Comparison of ENCODE assay signal across 21 mouse cellular contexts in genomic region chr2:91026491-91026890, GRCm38 (mm10). TPM values are rescaled to one million over a fixed set of nuclear protein-coding genes. Genes with fewer than 3 reads are reported as not detected.
DNase-seq lines count a peak whose midpoint lies in the region; ATAC-seq lines count a peak whose summit lies in the region.
"Had no signal": no experiment of that assay in that cellular context is flagged by ENCODE, and none has a peak within 500 bp of the region (broad histone marks: within the 10 kb centered on the region; RNA-seq: fewer than 3 reads in every experiment).

No protein-coding gene starts in this region.

- H3K4me3 ChIP-seq in midbrain, embryonic 10.5 days, result no peak overlapping the region
- no peak overlapping the region for H3K4me3 ChIP-seq in midbrain, embryonic 14.5 days (replicated peaks; ENCODE audit: low read depth, low read length)
- H3K4me3 ChIP-seq in liver, embryonic 11.5 days (ENCODE audit: low read depth, low read length), result peak overlapping the region; percentile 48
- H3K4me3 ChIP-seq: heart, embryonic 15.5 days; limb, embryonic 12.5 days; midbrain, embryonic 13.5 days; neural tube, embryonic 13.5 days had no signal

- H3K4me1 ChIP-seq in midbrain, embryonic 10.5 days, result 0 out of 2 replicates have a peak, but pooled peaks cover 3% of the 10 kb centered on the region
- no peaks in the 10 kb centered on the region for H3K4me1 ChIP-seq in midbrain, embryonic 14.5 days (ENCODE audit: control insufficient read depth, insufficient read depth, low read length)
- H3K4me1 ChIP-seq in liver, embryonic 11.5 days (replicated peaks; ENCODE audit: control insufficient read depth, insufficient read depth, low read length), result peaks cover 13% of the 10 kb centered on the region
- H3K4me1 ChIP-seq: limb, embryonic 12.5 days; midbrain, embryonic 13.5 days; neural tube, embryonic 13.5 days had no signal

- H3K4me2 ChIP-seq in midbrain, embryonic 14.5 days (ENCODE audit: low read length), result no peak overlapping the region
- H3K4me2 ChIP-seq in liver, embryonic 11.5 days, result peak overlapping the region; percentile 59
- H3K4me2 ChIP-seq: heart, embryonic 15.5 days; limb, embryonic 12.5 days; midbrain, embryonic 13.5 days; neural tube, embryonic 13.5 days had no signal

- H3K9me3 ChIP-seq in midbrain, embryonic 10.5 days (replicated peaks), result no peaks in the 10 kb centered on the region
- H3K9me3 ChIP-seq in midbrain, embryonic 14.5 days (ENCODE audit: control insufficient read depth, low read length), result no peaks in the 10 kb centered on the region
- H3K9me3 ChIP-seq in liver, embryonic 11.5 days (ENCODE audit: control insufficient read depth, low read length), result no peaks in the 10 kb centered on the region
- H3K9me3 ChIP-seq: heart, embryonic 15.5 days; limb, embryonic 12.5 days; neural tube, embryonic 13.5 days had no signal

- ATAC-seq in midbrain, embryonic 14.5 days (ENCODE audit: low FRiP score, low TSS enrichment), result no peak
- peak; percentile 77 for ATAC-seq in liver, embryonic 11.5 days (replicated peaks; ENCODE audit: low FRiP score)
- ATAC-seq in megakaryocyte progenitor cell, adult 5-6 weeks (replicated peaks; ENCODE audit: poor library complexity), result peak; percentile 35; the same call in 1 of the 2 replicates
- ATAC-seq: midbrain, embryonic 13.5 days had no signal

- 0 out of 2 replicates have a peak overlapping the region, but pooled peaks have one; percentile 14 for H3K27ac ChIP-seq in midbrain, embryonic 10.5 days (replicated peaks)
- no peak overlapping the region for H3K27ac ChIP-seq in midbrain, embryonic 14.5 days (replicated peaks; ENCODE audit: low read depth, low read length)
- peak overlapping the region; percentile 87 for H3K27ac ChIP-seq in liver, embryonic 11.5 days (ENCODE audit: low read depth, low read length)
- H3K27ac ChIP-seq: heart, embryonic 15.5 days; limb, embryonic 12.5 days; macrophage; midbrain, embryonic 13.5 days; neural tube, embryonic 13.5 days had no signal

- peaks cover 7% of the 10 kb centered on the region; the same call in 1 of the 2 replicates for H3K36me3 ChIP-seq in midbrain, embryonic 10.5 days
- H3K36me3 ChIP-seq in midbrain, embryonic 14.5 days (ENCODE audit: control insufficient read depth, insufficient read depth, low read length), result no peaks in the 10 kb centered on the region
- no peaks in the 10 kb centered on the region for H3K36me3 ChIP-seq in liver, embryonic 11.5 days (ENCODE audit: control insufficient read depth, insufficient read depth, low read length)
- H3K36me3 ChIP-seq: heart, embryonic 15.5 days; midbrain, embryonic 13.5 days; neural tube, embryonic 13.5 days had no signal

- H3K27me3 ChIP-seq in midbrain, embryonic 10.5 days (ENCODE audit: low read depth, poor library complexity, severe bottlenecking), result no peaks in the 10 kb centered on the region
- no peaks in the 10 kb centered on the region for H3K27me3 ChIP-seq in midbrain, embryonic 14.5 days (ENCODE audit: control insufficient read depth, insufficient read depth, low read length)
- H3K27me3 ChIP-seq in liver, embryonic 11.5 days (replicated peaks; ENCODE audit: control insufficient read depth, insufficient read depth, low read length), result no peaks in the 10 kb centered on the region
- H3K27me3 ChIP-seq: heart, embryonic 15.5 days; limb, embryonic 12.5 days; midbrain, embryonic 13.5 days; neural tube, embryonic 13.5 days had no signal

- H3K9ac ChIP-seq in midbrain, embryonic 14.5 days (replicated peaks; ENCODE audit: low read length), result no peak overlapping the region
- H3K9ac ChIP-seq in liver, embryonic 11.5 days (ENCODE audit: low read depth, low read length), result peak overlapping the region; percentile 49
- H3K9ac ChIP-seq: heart, embryonic 15.5 days; limb, embryonic 12.5 days; midbrain, embryonic 13.5 days; neural tube, embryonic 13.5 days had no signal

- no peak for DNase-seq in midbrain, embryonic 10.5 days (ENCODE audit: low spot score)
- no peak for DNase-seq in midbrain, embryonic 14.5 days
- DNase-seq in c-Kit-positive CD71-positive TER-119-positive erythroid progenitor cells, embryonic 14.5 days (ENCODE audit: low spot score), result peak; percentile 57
- no peak for DNase-seq in liver, embryonic 11.5 days (ENCODE audit: low spot score)
- DNase-seq in adrenal gland, postnatal 36 days, result no peak
- DNase-seq in kidney, adult 18-20 months, result no peak
- DNase-seq in adrenal gland, postnatal 4 days (ENCODE audit: low spot score in 2 of 2), result no peak
- DNase-seq: adrenal gland, postnatal 14 days; cerebellum, adult 9-11 months; gastrocnemius, postnatal 10 days; heart, adult 11 months; kidney, adult 9 months; kidney, postnatal 36 days; right cerebral cortex, adult 18-20 months; thymus, postnatal 4 days had no signal

- WGBS in midbrain, embryonic 10.5 days, result 85% methylated on average over 1 of the region's 1 CpGs
- WGBS in midbrain, embryonic 14.5 days, result 91% methylated on average over 1 of the region's 1 CpGs
- 45% methylated on average over 1 of the region's 1 CpGs for WGBS in liver, embryonic 11.5 days

RNA-seq across cellular contexts. Expression of gene Rapsn, which starts 8.9 kb away (rescaled TPM):
- polyA plus RNA-seq in midbrain, embryonic 10.5 days (2016; fragmentation: Nextera tagmentation; extraction: Ambion mirVana), result 1.7 and 2.0 TPM in 2 replicates
- polyA plus RNA-seq in midbrain, embryonic 14.5 days (2014; fragmentation: Nextera tagmentation; extraction: Ambion mirVana), result 0.57 TPM in 2 replicates
- polyA plus RNA-seq in liver, embryonic 11.5 days (2014; fragmentation: Nextera tagmentation; extraction: Ambion mirVana), result 1.4 and 2.0 TPM in 2 replicates
- 1.8 and 4.1 TPM in 2 replicates for total RNA-seq in megakaryocyte progenitor cell, adult 5-6 weeks (2015)
- 2.7 and 3.4 TPM in 2 replicates for total RNA-seq in megakaryocyte progenitor cell, adult 5-6 weeks (2017)
- 1 to 10 TPM; 1.5 to 2.3 TPM for total RNA-seq in adrenal gland, postnatal 36 days (2021)
- total RNA-seq in adrenal gland, postnatal 4 days (2021), result 1 to 10 TPM; 4.2 to 4.9 TPM

RNA-seq across cellular contexts. Expression of gene Psmc3, which starts 27.3 kb away (rescaled TPM):
- 363 TPM in 2 replicates for polyA plus RNA-seq in midbrain, embryonic 10.5 days (2016; fragmentation: Nextera tagmentation; extraction: Ambion mirVana)
- polyA plus RNA-seq in midbrain, embryonic 14.5 days (2014; fragmentation: Nextera tagmentation; extraction: Ambion mirVana), result 232 and 271 TPM in 2 replicates
- 324 and 347 TPM in 2 replicates for polyA plus RNA-seq in liver, embryonic 11.5 days (2014; fragmentation: Nextera tagmentation; extraction: Ambion mirVana)
- total RNA-seq in megakaryocyte progenitor cell, adult 5-6 weeks (2015), result 102 and 103 TPM in 2 replicates
- total RNA-seq in megakaryocyte progenitor cell, adult 5-6 weeks (2017), result 310 and 320 TPM in 2 replicates
- 100 to 1,000 TPM; 193 to 228 TPM for total RNA-seq in adrenal gland, postnatal 36 days (2021)
- total RNA-seq in adrenal gland, postnatal 4 days (2021), result 100 to 1,000 TPM; 203 to 210 TPM

RNA-seq across cellular contexts. Expression of gene Slc39a13, which starts 43.7 kb away (rescaled TPM):
- 20.5 and 26.3 TPM in 2 replicates for polyA plus RNA-seq in midbrain, embryonic 10.5 days (2016; fragmentation: Nextera tagmentation; extraction: Ambion mirVana)
- 21.9 and 26.7 TPM in 2 replicates for polyA plus RNA-seq in midbrain, embryonic 14.5 days (2014; fragmentation: Nextera tagmentation; extraction: Ambion mirVana)
- polyA plus RNA-seq in liver, embryonic 11.5 days (2014; fragmentation: Nextera tagmentation; extraction: Ambion mirVana), result 19.6 and 20.0 TPM in 2 replicates
- total RNA-seq in megakaryocyte progenitor cell, adult 5-6 weeks (2015), result 9.2 and 14.8 TPM in 2 replicates
- 7.0 and 8.9 TPM in 2 replicates for total RNA-seq in megakaryocyte progenitor cell, adult 5-6 weeks (2017)
- 10 to 100 TPM; 24.2 to 31.9 TPM for total RNA-seq in adrenal gland, postnatal 36 days (2021)
- 10 to 100 TPM; 35.7 to 42.0 TPM for total RNA-seq in adrenal gland, postnatal 4 days (2021)

RNA-seq across cellular contexts. Expression of gene Spi1, which starts 55.7 kb away (rescaled TPM):
- polyA plus RNA-seq in midbrain, embryonic 10.5 days (2016; fragmentation: Nextera tagmentation; extraction: Ambion mirVana), result 3.6 and 5.6 TPM in 2 replicates
- polyA plus RNA-seq in midbrain, embryonic 14.5 days (2014; fragmentation: Nextera tagmentation; extraction: Ambion mirVana), result 1.2 and 2.4 TPM in 2 replicates
- 19.5 and 22.7 TPM in 2 replicates for polyA plus RNA-seq in liver, embryonic 11.5 days (2014; fragmentation: Nextera tagmentation; extraction: Ambion mirVana)
- total RNA-seq in megakaryocyte progenitor cell, adult 5-6 weeks (2015), result 182 and 235 TPM in 2 replicates
- total RNA-seq in megakaryocyte progenitor cell, adult 5-6 weeks (2017), result 82.5 and 97.3 TPM in 2 replicates
- 1 to 10 TPM; 3.0 to 7.6 TPM for total RNA-seq in adrenal gland, postnatal 36 days (2021)
- total RNA-seq in adrenal gland, postnatal 4 days (2021), result 1 to 10 TPM; 7.8 to 7.9 TPM
